Mouse (Mus musculus) liver, postnatal 0 days (tissue): ENCODE results near the gene Phc1. TPM values are rescaled to one million over a fixed set of nuclear protein-coding genes. Genes with fewer than 3 reads are reported as not detected.

ENCODE experiments used
- ATAC-seq: fragments of 200-750 bp; cut with Nextera tagmentation; 2 replicates; pipeline ENCODE4 v1.8.0; 2017; ENCODE audit warnings: mild to moderate bottlenecking, moderate library complexity
- DNase-seq: peaks from one replicate; pipeline ENCODE4 v3.0.0-alpha.2; 2016
- H3K27ac ChIP-seq: fragments of 300-500 bp; sonication (generic); 2 replicates; pipeline ENCODE4 v1.5.1; 2014; ENCODE audit warnings: antibody characterized with exemption, moderate library complexity, mild to moderate bottlenecking, low read depth
- H3K27me3 ChIP-seq: fragments of 300-500 bp; sonication (generic); 2 replicates; pipeline ENCODE4 v1.6.1; 2014; ENCODE audit warnings: low read length, control low read depth, mixed read lengths; ENCODE audit not compliant: insufficient read depth
- H3K36me3 ChIP-seq: fragments of 300-500 bp; sonication (generic); replicated peaks from 2 replicates; pipeline ENCODE4 v1.6.1; 2014; ENCODE audit warnings: mild to moderate bottlenecking, control low read depth, low read length, moderate library complexity, mixed read lengths; ENCODE audit not compliant: insufficient read depth
- H3K4me1 ChIP-seq: fragments of 300-500 bp; sonication (generic); 2 replicates; pipeline ENCODE4 v1.6.1; 2014; ENCODE audit warnings: antibody characterized with exemption, mild to moderate bottlenecking, control low read depth; ENCODE audit not compliant: insufficient read depth
- H3K4me2 ChIP-seq: fragments of 300-500 bp; sonication (generic); 2 replicates; pipeline ENCODE4 v1.6.1; 2014; ENCODE audit warnings: low read depth, mild to moderate bottlenecking, low read length, moderate library complexity, mixed read lengths
- H3K4me3 ChIP-seq: fragments of 300-500 bp; sonication (generic); 2 replicates; pipeline ENCODE4 v1.5.1; 2014; ENCODE audit warnings: low read depth, low read length
- H3K9ac ChIP-seq: fragments of 300-500 bp; sonication (generic); replicated peaks from 2 replicates; pipeline ENCODE4 v1.6.1; 2014; ENCODE audit warnings: mild to moderate bottlenecking, moderate library complexity
- H3K9me3 ChIP-seq: fragments of 300-500 bp; sonication (generic); 2 replicates; pipeline ENCODE4 v1.6.1; 2016; ENCODE audit warnings: mild to moderate bottlenecking, control low read depth, low read length, mixed read lengths
- CTCF ChIP-seq: sonication (generic); IDR thresholded peaks from 2 replicates; pipeline ENCODE4 v1.5.1; 2016; ENCODE audit warnings: antibody characterized with exemption, low read depth
- EP300 ChIP-seq: IDR thresholded peaks from 2 replicates; pipeline ENCODE4 v1.6.1; 2016; ENCODE audit warnings: antibody characterized with exemption, low read depth, mild to moderate bottlenecking
- WGBS: fragments of 180-500 bp; shearing (Covaris S2); extraction: QIAGEN DNeasy Blood & Tissue Kit; methylation state at CpG from one replicate; pipeline ENCODE4 v1.1.7; 2014; ENCODE audit not compliant: insufficient replicate concordance; 5-methylcytosine and 5-hydroxymethylcytosine counted together
- polyA plus RNA-seq: library from polyadenylated mRNA; unstranded; fragments of >200 nt; fragmentation: Nextera tagmentation; extraction: Ambion mirVana; gene quantifications from 2 replicates; pipeline ENCODE4 v1.2.1, GENCODE M21; 2015

Phc1 gene
- polyA plus RNA-seq, 1 experiment from 2014 or later, result 1.2 TPM

DNA sequence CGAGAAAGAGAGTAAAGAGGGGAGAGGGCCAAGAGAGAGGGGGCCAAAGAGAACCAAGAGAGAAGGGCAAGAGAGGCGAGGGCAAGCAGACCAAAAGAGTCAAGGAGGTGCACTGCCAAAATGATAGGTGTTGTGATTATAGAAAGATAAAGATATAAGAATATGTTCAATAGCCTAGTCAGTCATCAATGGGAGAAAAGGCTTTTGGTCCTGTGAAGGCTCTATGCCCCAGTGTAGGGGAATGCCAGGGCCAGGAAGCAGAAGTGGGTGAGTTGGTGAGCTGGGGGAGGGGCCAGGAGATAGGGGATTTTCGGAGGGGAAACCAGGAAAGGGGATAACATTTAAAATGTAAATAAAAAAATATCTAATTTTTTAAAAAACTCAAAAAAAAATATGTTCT lies 46.1 kb downstream of the Phc1 start:
- H3K27ac ChIP-seq, result no peak overlapping the region

DNA sequence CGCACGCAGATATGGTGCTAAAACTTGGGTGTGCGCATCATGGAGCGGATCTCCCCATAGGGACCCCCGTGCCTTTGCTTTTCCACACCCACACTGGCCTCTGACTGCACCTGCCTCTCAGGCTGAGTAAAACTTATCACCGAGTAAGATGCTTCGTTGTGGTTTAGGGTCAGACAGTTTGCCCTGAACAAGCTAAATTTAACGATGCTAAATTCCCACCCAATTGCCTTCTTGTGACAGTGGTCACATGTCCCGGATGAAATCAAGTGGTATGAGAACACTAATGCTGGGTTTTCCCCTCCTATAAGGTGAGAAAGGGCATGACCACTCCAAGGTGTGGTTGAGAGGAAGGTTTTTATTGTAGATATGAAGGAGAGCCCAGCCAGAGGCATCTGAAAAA lies 46.6 kb downstream of the Phc1 start:
- no peak for TF ChIP-seq EP300
- no peak for TF ChIP-seq CTCF

More for the DNA sequence above, 46.1 kb downstream of the Phc1 start:
- no peak for TF ChIP-seq CTCF
- TF ChIP-seq EP300, result no peak
- Histone ChIP-seq H3K9ac (no peak overlapping the region), H3K9me3 (no peaks in the 10 kb centered on the region), H3K4me2 (no peak overlapping the region), H3K4me3 (no peak overlapping the region), H3K27me3 (peaks cover 4% of the 10 kb centered on the region; the same call in 1 of the 2 replicates), H3K4me1 (no peaks in the 10 kb centered on the region; the same call in 1 of the 2 replicates), H3K36me3 (no peaks in the 10 kb centered on the region)
- DNase-seq, result no peak
- ATAC-seq, result no peak
- WGBS, result 49% methylated on average over 3 of the region's 3 CpGs

DNA sequence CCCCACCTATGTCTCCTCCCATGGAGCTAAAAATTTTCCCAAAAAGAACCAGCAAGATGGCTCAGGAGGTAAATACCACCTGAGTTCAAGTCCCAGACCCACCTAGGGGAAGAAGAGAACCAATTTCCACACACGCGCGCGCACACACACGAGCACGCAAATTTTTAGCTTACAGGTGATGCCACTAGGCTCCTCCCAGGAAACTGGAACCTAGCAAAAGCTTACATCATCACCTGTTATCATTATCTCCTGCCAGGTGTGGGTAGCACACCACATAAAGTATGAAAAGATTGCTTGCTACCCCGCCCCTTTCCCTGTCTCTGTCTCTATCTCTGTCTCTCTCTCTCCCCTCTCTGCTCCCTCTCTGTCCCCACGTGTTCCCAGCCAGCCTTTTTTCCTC lies 47.2 kb downstream of the Phc1 start:
- WGBS, result 87% methylated on average over 8 of the region's 8 CpGs
- no peak overlapping the region for H3K4me3 ChIP-seq
- ATAC-seq, result no peak
- no peak overlapping the region for H3K27ac ChIP-seq
- no peak overlapping the region for H3K4me2 ChIP-seq
- DNase-seq, result no peak
- TF ChIP-seq EP300 (no peak), CTCF (no peak)
- no peaks in the 10 kb centered on the region; the same call in 1 of the 2 replicates for H3K4me1 ChIP-seq
- no peaks in the 10 kb centered on the region for H3K36me3 ChIP-seq
- H3K9ac ChIP-seq, result no peak overlapping the region
- H3K9me3 ChIP-seq, result no peaks in the 10 kb centered on the region
- peaks cover 4% of the 10 kb centered on the region; the same call in 1 of the 2 replicates for H3K27me3 ChIP-seq

More for the DNA sequence above, 46.6 kb downstream of the Phc1 start:
- Histone ChIP-seq H3K27me3 (peaks cover 4% of the 10 kb centered on the region; the same call in 1 of the 2 replicates), H3K4me3 (no peak overlapping the region), H3K27ac (no peak overlapping the region), H3K9ac (no peak overlapping the region), H3K36me3 (no peaks in the 10 kb centered on the region), H3K4me2 (no peak overlapping the region), H3K4me1 (no peaks in the 10 kb centered on the region; the same call in 1 of the 2 replicates), H3K9me3 (no peaks in the 10 kb centered on the region)
- no peak for ATAC-seq
- DNase-seq, result no peak
- 68% methylated on average over 9 of the region's 9 CpGs for WGBS

DNA sequence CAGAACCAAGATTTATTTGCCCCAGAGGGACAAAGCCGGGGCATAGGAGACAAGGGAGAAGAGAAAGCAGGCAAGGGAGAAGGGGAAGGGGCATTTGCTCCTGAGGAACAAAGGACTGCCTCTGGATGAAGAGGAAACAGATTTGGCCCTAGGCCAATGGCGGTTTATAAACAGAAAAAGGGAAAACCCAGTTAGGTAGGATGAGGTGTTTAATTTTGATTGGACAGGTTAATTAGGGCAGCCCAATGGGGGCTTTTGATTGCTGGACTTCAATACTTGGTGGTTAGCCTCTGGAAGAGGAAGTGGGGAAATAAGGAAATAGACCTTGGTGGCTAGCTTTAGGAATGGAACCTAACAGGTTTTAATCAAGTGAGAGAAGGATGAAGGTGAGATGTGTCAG lies 48.2 kb downstream of the Phc1 start:
- no peaks in the 10 kb centered on the region for H3K9me3 ChIP-seq
- H3K36me3 ChIP-seq, result no peaks in the 10 kb centered on the region
- DNase-seq, result no peak
- H3K27me3 ChIP-seq, result no peaks in the 10 kb centered on the region
- 38% methylated on average over 2 of the region's 2 CpGs for WGBS
- H3K4me2 ChIP-seq, result no peak overlapping the region
- H3K9ac ChIP-seq, result no peak overlapping the region
- ATAC-seq, result no peak
- H3K4me1 ChIP-seq, result no peaks in the 10 kb centered on the region
- no peak for TF ChIP-seq CTCF
- no peak for TF ChIP-seq EP300
- H3K27ac ChIP-seq, result no peak overlapping the region
- H3K4me3 ChIP-seq, result no peak overlapping the region

DNA sequence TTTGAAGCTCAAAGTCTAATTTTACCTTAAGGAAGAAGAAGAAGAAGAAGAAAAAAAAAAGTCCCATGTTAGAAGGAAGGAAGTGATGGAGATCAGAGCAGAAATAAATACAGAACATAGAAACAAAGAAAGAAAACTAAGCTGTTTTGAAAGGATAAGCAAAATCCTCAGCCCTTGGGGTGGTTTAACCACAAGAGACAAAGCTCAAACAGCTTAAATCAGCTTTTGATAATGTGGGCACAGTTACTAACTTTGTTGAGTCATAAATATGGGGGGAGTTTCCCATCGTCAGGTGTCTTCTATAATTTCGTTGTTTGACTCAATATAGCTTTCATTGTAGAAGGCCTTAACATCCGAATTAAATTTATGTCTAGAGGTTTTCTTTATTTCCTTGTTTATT lies 48.6 kb downstream of the Phc1 start:
- no peak for DNase-seq
- 50% methylated on average over 3 of the region's 3 CpGs for WGBS

DNA sequence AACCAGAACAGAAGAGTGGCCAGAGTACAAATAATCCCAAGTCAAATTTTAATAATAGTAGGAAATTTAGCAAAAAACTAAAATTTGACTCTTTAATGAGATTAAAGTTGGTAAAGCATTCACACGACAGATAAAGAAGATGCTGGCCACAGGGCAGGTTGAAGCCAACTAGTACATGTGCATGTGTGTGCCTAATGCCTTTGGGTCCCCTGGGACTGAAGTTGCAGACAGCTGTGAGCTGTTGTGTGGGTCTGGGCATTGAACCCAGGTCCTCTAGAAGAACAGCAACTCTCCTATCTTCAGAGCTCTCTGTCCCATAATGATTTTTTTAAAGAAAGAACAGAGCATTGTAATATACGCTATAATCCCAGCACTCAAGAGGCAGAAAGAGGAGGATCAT lies 49.1 kb downstream of the Phc1 start:
- Histone ChIP-seq H3K9me3 (no peaks in the 10 kb centered on the region), H3K9ac (no peak overlapping the region), H3K27ac (no peak overlapping the region), H3K4me2 (no peak overlapping the region), H3K4me3 (no peak overlapping the region), H3K4me1 (no peaks in the 10 kb centered on the region), H3K27me3 (no peaks in the 10 kb centered on the region), H3K36me3 (no peaks in the 10 kb centered on the region)
- 67% methylated on average over 2 of the region's 2 CpGs for WGBS
- DNase-seq, result no peak
- TF ChIP-seq EP300 (no peak), CTCF (no peak)
- ATAC-seq, result no peak

More for the DNA sequence above, 48.6 kb downstream of the Phc1 start:
- Histone ChIP-seq H3K9me3 (no peaks in the 10 kb centered on the region), H3K4me3 (no peak overlapping the region), H3K4me1 (no peaks in the 10 kb centered on the region), H3K4me2 (no peak overlapping the region), H3K9ac (no peak overlapping the region), H3K36me3 (no peaks in the 10 kb centered on the region), H3K27ac (no peak overlapping the region), H3K27me3 (no peaks in the 10 kb centered on the region)
- ATAC-seq, result no peak
- TF ChIP-seq CTCF (no peak), EP300 (no peak)

DNA sequence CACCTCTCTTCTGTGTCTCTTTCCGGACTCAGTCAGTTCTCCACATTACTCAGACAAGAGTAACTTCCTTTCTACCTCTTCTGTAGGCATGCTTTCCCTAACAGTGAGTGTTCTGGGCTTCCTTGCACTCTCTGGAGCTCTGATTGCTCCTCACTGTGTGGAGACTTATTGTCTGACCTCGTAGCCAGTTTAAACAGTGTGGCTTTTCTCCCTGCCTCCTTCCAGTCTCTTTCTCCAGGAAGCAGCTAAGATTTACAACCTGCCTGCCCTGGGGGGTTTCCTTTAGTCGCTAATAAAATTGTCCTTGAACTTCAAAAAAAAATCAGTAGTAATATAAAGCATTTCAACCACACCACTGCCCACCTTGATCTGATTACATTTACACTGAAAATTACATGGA lies 50.1 kb downstream of the Phc1 start:
- no peaks in the 10 kb centered on the region for H3K27me3 ChIP-seq
- no peak for TF ChIP-seq EP300
- H3K9me3 ChIP-seq, result no peaks in the 10 kb centered on the region
- no peak overlapping the region for H3K4me2 ChIP-seq
- no peak overlapping the region for H3K9ac ChIP-seq
- H3K27ac ChIP-seq, result no peak overlapping the region
- DNase-seq (no peak), ATAC-seq (no peak)
- H3K4me3 ChIP-seq, result no peak overlapping the region
- no peaks in the 10 kb centered on the region for H3K36me3 ChIP-seq
- 31% methylated on average over 3 of the region's 3 CpGs for WGBS
- H3K4me1 ChIP-seq, result no peaks in the 10 kb centered on the region
